Mouse (Mus musculus): ENCODE results near the gene Zswim1.

Zswim1 gene

DNA sequence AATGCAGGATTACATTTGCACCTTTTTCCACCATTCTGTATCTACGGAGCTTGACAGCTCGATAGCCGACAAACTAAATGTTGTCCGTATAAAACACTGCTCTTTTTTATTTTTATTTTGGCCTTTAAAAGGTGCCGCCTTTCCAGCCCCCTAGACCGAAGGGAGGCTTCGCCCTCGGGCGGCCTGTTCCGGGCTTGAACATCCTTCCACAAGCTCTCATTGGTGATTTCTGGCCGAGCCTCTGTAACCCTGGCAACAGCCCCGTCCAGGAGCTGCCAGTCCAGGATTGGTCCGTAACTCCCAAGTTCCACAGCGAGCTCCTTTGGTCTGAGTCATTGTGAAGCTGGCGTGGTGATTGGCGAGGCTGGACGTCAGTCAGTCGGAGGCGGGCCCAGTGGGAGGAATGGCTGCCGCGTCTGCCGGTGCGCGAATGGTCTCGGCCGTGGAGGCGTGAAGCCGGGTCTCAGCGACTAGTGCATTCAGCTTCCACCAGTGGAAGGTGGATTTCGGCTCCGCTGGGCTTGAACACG is at the start of gene Zswim1:
TSS of gene Zswim1 (plus strand) at position 51 of the 530 bp plus-strand sequence.
- under 1% methylated on average over 32 of the region's 32 CpGs for WGBS

DNA sequence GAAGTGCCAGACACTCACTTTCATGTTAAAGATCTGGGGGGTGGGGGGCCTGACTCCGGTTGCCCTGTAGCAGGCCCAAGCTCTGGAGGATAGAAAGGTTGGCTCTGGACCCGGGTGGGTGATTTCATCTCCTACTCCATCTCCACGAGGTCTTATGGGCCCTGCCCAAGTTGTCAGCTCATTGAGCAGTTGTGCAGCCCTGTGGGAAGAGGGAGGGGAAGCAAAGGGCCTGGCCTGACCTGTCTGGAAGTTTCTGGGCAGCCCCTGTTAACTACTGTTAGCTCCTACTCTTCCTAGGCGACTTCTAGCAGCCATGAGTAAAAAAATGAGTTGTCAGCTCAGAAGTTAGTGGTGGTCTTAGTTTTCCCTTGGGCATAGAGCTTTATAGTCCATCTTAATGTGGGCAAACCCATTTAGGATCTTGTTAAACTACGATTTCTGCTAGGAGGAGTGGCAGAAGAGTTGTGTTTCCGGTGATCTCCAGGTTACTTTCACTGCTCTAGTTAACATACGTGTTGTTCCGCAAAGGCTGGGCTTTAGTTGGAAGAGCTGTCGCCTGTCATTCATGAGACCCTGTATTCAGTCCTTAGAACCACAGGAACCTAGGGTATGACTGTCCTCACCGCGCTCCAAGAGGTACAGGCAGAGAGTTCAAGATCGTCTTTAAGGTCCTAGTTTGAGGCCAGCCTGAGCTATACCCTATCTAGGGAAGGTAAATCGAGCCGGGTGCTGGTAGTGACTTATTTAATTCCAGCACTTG is 49.1 kb upstream of the Zswim1 start:
- 84% methylated on average over 14 of the region's 14 CpGs for WGBS

DNA sequence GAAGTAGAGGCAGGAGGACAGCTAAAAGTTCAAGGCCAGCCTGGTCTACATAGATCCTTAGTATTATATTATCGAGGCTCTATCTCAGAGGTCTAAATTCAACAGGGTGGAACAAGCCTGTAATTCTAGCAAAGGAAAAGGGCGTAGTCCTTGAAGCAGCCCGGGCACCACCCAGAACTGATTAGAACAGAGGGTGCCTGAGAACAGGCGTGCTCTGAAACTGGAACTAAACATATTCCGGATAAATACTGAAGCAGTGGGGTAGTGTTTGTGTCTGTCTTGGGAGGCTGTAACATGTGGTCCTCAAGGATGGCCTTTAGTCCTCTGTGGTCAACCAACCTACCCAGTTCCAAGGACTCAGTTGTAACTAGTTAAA is 48.5 kb upstream of the Zswim1 start:
- WGBS: 83% methylated on average over 5 of the region's 5 CpGs

GRCm38 (mm10) chr2:164776130-164776529 is 46.4 kb upstream of the Zswim1 start:
- 90% methylated on average over 6 of the region's 6 CpGs for WGBS

GRCm38 (mm10) chr2:164776801-164777200 is 45.7 kb upstream of the Zswim1 start:
- WGBS: 73% methylated on average over 17 of the region's 17 CpGs

DNA sequence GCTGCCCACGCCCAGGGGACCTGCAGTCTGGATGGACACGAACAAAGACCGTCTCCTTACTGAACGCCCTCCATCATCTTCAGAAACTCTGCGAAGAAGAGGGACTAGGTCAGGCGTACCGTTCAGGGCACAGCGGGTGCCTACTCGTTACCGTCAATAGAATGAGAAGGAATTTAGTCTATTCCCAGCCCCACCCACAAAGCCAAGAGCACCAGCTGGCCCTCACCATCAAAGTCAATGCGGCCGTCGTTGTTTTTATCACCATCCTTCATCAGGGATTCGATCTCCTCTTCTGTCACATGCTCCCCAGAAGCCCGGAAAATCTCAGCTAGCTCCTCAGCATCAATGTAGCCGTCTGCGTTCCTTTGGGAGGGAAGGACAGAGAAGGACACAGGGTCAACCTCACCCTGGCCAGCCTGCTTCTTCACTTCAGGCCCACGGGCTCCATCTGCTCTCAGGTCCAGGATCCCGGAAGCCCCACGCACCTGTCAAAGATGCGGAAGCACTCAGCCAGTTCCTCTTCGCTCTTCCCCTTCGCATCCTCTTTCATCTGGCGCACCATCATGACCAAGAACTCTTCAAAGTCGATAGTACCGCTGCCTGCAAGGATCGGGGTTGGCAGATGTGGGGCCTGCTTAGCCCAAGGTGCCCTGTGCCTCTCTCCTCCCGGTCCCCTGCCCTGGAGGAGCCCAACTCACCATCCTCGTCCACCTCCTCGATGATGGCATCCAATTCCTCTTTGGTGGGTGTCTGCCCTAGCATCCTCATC is 45.1 kb upstream of the Zswim1 start:
- WGBS: 75% methylated on average over 30 of the region's 30 CpGs

DNA sequence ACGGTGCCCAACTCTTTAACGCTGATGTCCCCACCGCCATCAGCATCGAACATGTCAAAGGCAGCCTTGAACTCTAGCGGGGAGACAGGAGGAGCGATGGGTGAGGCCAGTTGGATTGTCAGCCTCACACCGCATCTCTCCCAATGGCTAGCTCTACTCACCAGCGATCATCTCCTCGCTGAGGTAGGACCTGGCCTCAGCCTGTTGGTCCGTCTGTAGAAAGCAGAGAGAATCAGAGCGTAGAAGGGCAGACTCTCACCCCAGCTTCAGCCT is 44.5 kb upstream of the Zswim1 start:
- WGBS: 93% methylated on average over 11 of the region's 11 CpGs

GRCm38 (mm10) chr2:164778809-164779208 is 43.7 kb upstream of the Zswim1 start:
- 67% methylated on average over 7 of the region's 7 CpGs for WGBS

GRCm38 (mm10) chr2:164779481-164780086 is 42.9 kb upstream of the Zswim1 start, which contains the start of gene Tnnc2:
Tnnc2 (minus strand) TSS chr2:164779967.
- 70% methylated on average over 8 of the region's 8 CpGs for WGBS

DNA sequence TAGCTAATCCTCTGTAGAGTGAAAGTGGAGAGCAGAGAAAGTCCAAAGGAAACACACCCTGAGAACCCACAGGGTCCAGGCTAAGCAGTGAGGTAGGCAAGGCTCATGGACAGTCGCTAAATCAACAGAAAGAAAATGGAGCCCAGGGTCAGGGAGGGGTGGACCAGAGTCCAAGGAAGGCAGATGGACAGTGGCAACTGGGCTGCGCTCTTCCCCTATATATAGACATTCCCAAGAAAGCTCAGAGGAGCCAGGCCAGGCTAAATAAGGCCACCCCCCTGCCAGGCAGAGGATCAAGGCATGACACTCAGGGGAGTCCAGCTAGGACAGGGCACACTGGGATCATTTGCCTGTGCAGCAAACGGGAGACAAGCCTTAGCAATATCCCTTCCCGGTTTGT is 40.6 kb upstream of the Zswim1 start:
- 70% methylated on average over 4 of the region's 4 CpGs for WGBS

DNA sequence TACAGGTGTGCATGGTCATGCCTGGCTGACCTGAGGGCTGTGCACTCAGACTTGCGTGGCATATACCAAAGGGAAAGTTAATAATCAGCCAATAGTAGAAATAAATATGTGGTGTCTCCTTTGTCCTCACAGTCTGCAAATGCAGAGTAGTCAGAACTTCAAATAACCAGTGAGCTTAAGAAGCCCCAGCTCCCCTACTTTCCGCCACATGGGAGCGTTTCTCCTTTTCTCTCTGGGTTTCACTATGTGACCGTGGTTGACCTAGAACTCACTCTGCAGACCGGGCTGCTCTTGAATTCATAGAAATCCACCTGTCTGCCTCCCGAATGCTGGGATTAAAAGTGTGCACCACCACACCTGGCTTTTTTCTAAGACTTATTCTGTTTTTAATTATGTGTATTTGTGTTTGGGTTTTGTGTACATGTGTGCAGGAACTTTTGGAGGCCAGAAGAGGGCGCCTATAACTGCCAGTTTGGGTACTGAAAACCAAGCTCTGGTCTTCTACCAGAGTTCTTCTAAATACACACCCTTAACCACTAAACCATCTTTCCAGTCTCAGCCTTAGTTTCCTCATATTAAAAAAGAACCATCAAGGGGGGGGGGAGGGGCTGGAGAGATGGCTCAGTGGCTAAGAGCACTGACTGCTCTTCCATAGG is 38.4 kb upstream of the Zswim1 start:
- WGBS: 77% methylated on average over 7 of the region's 7 CpGs

DNA sequence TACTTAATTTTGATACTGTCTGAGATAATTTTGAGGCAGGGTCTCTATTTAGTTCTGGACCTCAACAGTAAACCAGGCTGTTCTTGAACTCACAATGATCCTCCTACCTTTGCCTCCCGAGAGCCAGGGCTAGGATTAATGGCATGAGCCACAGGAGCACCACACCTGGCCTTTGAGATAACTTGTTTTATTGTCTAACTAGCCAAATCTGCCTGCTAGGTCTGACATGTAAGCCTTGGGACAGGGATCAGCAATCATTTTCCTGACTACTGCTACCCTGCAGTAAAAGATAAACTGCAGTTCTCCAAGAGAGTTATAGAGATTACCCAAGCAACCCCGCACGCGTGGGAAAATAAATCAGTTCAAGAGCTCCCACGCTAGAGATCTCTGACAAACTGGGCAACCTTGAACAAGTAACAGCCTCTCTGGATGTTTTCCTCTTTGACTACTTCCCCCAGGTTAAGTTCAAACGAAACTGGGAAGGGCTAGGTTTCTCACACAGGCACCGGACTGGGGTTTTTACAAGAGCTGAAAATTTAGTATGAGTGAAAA is 37.5 kb upstream of the Zswim1 start:
- 7% methylated on average over 7 of the region's 7 CpGs for WGBS

GRCm38 (mm10) chr2:164785481-164786387 is 36.8 kb upstream of the Zswim1 start, which contains the start of gene Snx21:
Snx21 (plus strand) TSS chr2:164785823.
- WGBS: under 1% methylated on average over 81 of the region's 89 CpGs

DNA sequence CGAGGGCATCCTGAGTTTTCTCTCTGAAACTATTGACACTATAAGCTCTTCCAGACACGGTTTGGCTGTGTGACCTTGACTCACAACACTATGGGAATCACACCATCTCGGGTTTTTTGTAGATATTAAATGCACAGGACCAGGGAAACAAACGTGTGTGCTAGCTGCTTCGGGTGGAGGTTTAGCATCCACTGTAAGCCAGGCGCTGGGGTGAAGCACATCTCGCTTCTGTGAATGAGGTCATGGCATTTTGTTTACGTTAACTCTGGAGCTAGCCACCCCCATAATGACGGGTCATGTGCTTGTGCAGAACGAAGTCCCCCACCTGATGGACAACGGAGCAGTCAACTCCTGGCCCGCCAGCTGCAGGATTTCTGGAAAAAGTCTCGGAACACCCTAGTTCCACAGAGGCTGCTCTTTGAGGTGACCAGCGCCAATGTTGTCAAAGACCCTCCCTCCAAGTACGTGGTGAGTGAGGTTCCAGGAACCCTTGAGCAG is 36.0 kb upstream of the Zswim1 start:
- 6% methylated on average over 15 of the region's 15 CpGs for WGBS

- 67% methylated on average over 3 of the region's 3 CpGs for WGBS
These were observed 35.5 kb upstream of the Zswim1 start for GRCm38 (mm10) chr2:164787032-164787431.

- 49% methylated on average over 10 of the region's 10 CpGs for whole genome bisulfite sequencing
These were observed 34.7 kb upstream of the Zswim1 start for GRCm38 (mm10) chr2:164787779-164788178.

GRCm38 (mm10) chr2:164788411-164788810 is 34.1 kb upstream of the Zswim1 start:
- 48% methylated on average over 4 of the region's 4 CpGs for WGBS

DNA sequence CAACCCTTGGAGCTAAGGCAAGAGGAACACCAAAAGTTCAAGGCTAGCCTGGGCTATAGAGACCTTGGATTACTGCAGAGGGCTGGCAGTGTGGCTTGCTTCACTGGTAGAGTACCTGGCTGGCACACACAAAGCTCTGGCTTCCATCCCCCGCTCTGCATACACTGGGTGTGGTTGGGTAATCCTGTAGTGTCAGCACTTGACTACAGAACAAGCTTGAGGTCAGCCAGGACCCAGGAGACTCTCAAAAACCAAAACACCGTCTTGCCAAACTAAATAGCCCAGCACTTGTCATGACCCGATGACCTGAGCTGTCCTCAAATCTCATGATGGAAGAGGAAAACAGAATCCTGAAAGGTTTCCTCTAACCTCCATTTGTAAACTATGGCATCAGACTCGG is 32.0 kb upstream of the Zswim1 start:
- 83% methylated on average over 4 of the region's 4 CpGs for WGBS

DNA sequence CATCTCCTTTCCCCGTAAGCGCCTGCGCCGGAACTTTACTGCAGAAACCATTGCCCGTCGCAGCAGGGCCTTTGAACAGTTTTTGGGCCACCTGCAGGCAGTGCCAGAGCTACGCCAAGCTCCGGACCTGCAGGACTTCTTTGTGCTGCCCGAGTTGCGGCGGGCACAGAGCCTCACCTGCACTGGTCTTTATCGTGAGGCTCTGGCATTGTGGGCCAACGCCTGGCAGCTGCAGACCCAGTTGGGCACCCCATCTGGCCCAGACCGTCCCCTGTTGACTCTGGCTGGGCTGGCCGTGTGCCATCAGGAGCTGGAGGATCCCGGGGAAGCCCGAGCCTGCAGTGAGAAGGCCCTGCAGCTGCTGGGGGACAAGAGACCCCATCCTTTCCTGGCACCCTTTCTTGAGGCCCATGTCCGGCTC is 30.6 kb upstream of the Zswim1 start:
- 74% methylated on average over 18 of the region's 18 CpGs for WGBS

DNA sequence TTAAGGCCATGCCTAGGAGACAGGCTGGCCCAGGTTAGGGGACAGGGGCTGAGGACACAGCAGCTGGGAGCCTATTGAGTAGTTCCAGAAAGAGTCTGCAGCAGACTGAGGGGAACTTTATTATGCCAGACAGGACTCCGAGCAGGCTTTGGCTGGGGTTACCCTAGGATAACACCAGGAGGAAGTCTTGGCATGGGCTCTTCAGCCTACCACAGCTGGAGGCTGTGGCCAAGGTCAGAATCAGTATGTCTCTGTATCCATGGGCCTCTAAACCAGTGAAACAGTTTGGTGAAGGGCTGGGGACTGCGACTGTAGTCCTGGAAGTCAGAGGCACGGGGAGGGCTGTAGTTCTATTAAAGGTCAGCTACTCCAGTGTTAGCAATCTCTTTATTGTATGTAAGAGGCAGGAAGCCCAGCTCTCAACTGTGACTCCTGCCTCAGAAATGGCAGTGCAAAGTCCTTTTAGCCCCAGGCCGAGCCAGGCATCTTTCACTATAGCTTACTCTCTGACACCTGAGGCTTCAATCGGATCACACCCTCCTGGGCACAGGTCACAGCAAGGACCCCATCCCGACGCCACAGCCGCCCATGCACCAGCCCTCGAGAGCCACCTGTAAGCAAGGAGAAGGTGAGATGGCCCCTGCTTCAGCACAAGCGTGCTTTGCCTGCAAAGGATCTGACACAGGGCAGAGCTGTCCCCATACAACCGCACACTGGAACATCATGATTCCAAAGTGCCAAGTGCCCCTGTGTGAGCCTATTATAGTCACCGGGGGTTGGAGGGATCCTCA is 29.9 kb upstream of the Zswim1 start:
- 80% methylated on average over 12 of the region's 12 CpGs for WGBS

All from cerebral cortex, adult 2 months (tissue).